In genomic region chr19:12573266-12574011, GRCm38 (mm10) we compare ENCODE assay signal across 9 mouse cellular contexts. TPM values are rescaled to one million over a fixed set of nuclear protein-coding genes. Genes with fewer than 3 reads are reported as not detected.
A peak's percentile ranks its signal among the peaks of the same experiment; 100 is the strongest.
DNase-seq lines count a peak whose midpoint lies in the region; ATAC-seq and TF ChIP-seq lines count a peak whose summit lies in the region.
"Had no signal": no experiment of that assay in that cellular context is flagged by ENCODE, and none has a peak within 500 bp of the region (broad histone marks: within the 10 kb centered on the region; RNA-seq: fewer than 3 reads in every experiment).

No protein-coding gene starts in this region.

- H3K36me3 ChIP-seq in embryonic facial prominence, embryonic 14.5 days (ENCODE audit: control insufficient read depth, insufficient read depth, low read length): 0 out of 2 replicates have a peak, but pooled peaks cover 6% of the 10 kb centered on the region
- 0 out of 2 replicates have a peak, but pooled peaks cover 4% of the 10 kb centered on the region for H3K36me3 ChIP-seq in limb, embryonic 14.5 days (ENCODE audit: control insufficient read depth, insufficient read depth, low read length)
- no peaks in the 10 kb centered on the region for H3K36me3 ChIP-seq in midbrain, embryonic 16.5 days (ENCODE audit: control insufficient read depth, insufficient read depth, low read length)
- peaks cover 9% of the 10 kb centered on the region for H3K36me3 ChIP-seq in spleen, adult 2 months (ENCODE audit: control insufficient read depth, insufficient read depth, low read length)

- ATAC-seq in embryonic facial prominence, embryonic 14.5 days (ENCODE audit: low read depth): peak; percentile 100
- peak; percentile 96 for ATAC-seq in limb, embryonic 14.5 days (ENCODE audit: low FRiP score, low read depth)
- peak; percentile 100 for ATAC-seq in midbrain, embryonic 16.5 days
- ATAC-seq: Patski had no signal

- no peaks in the 10 kb centered on the region for H3K9me3 ChIP-seq in embryonic facial prominence, embryonic 14.5 days (ENCODE audit: control insufficient read depth, low read length)
- no peaks in the 10 kb centered on the region for H3K9me3 ChIP-seq in limb, embryonic 14.5 days (ENCODE audit: control insufficient read depth, low read length)
- H3K9me3 ChIP-seq in midbrain, embryonic 16.5 days (replicated peaks; ENCODE audit: control insufficient read depth, low read length, poor library complexity, severe bottlenecking): no peaks in the 10 kb centered on the region

- no peak for TF ChIP-seq CTCF in cerebellum, adult 2 months (IDR thresholded peaks at IDR 0.05; ENCODE audit: borderline replicate concordance, insufficient read depth, low read depth, low read length)
- TF ChIP-seq CTCF in spleen, adult 2 months (IDR thresholded peaks at IDR 0.05; ENCODE audit: extremely low read depth, insufficient read depth, insufficient read length, insufficient replicate concordance): no peak

- H3K27me3 ChIP-seq in cerebellum, adult 2 months (ENCODE audit: control insufficient read depth, insufficient read depth, low read length): no peaks in the 10 kb centered on the region
- H3K27me3 ChIP-seq in embryonic facial prominence, embryonic 14.5 days (replicated peaks; ENCODE audit: control insufficient read depth, insufficient read depth, low read length): no peaks in the 10 kb centered on the region
- H3K27me3 ChIP-seq in limb, embryonic 14.5 days (ENCODE audit: control insufficient read depth, insufficient read depth, low read length): no peaks in the 10 kb centered on the region
- H3K27me3 ChIP-seq in midbrain, embryonic 16.5 days (ENCODE audit: control insufficient read depth, insufficient read depth, low read depth, low read length): no peaks in the 10 kb centered on the region
- H3K27me3 ChIP-seq in spleen, adult 2 months (ENCODE audit: control insufficient read depth, insufficient read depth, low read length): no peaks in the 10 kb centered on the region
- H3K27me3 ChIP-seq: Patski had no signal

- no peak overlapping the region for H3K4me3 ChIP-seq in cerebellum, adult 2 months (replicated peaks; ENCODE audit: insufficient read depth, low read depth, low read length)
- H3K4me3 ChIP-seq in embryonic facial prominence, embryonic 14.5 days (ENCODE audit: low read depth, low read length): peak overlapping the region; percentile 39
- H3K4me3 ChIP-seq in limb, embryonic 14.5 days (replicated peaks; ENCODE audit: low read length): peak overlapping the region; percentile 37
- H3K4me3 ChIP-seq in midbrain, embryonic 16.5 days (ENCODE audit: low read depth, low read length): peak overlapping the region; percentile 48
- H3K4me3 ChIP-seq in spleen, adult 2 months (ENCODE audit: extremely low read depth, insufficient read depth, insufficient read length): peak overlapping the region; percentile 70

- peak overlapping the region; percentile 50 for H3K9ac ChIP-seq in embryonic facial prominence, embryonic 14.5 days (ENCODE audit: low read depth, low read length)
- H3K9ac ChIP-seq in limb, embryonic 14.5 days (ENCODE audit: low read depth, low read length, severe bottlenecking): peak overlapping the region; percentile 49
- H3K9ac ChIP-seq in midbrain, embryonic 16.5 days (ENCODE audit: low read depth, low read length): peak overlapping the region; percentile 63

- peak; percentile 13 to 42 for DNase-seq in cerebellum, adult 2 months
- DNase-seq in cerebellum, adult 9-10 months: no peak
- DNase-seq in embryonic facial prominence, embryonic 14.5 days (ENCODE audit: low spot score): peak; percentile 96
- peak; percentile 98 for DNase-seq in heart, adult 8-10 months (ENCODE audit: low spot score)
- DNase-seq in kidney, adult 8-10 months: peak; percentile 81 to 83
- peak; percentile 94 for DNase-seq in limb, embryonic 14.5 days (ENCODE audit: low spot score)
- DNase-seq in spleen, adult 2 months (ENCODE audit: low read depth in 1 of 2, low spot score in 2 of 2): peak; percentile 86 to 89

- H3K4me2 ChIP-seq in embryonic facial prominence, embryonic 14.5 days (ENCODE audit: low read depth, low read length): peak overlapping the region; percentile 66
- peak overlapping the region; percentile 53 for H3K4me2 ChIP-seq in limb, embryonic 14.5 days (replicated peaks; ENCODE audit: low read depth, low read length, severe bottlenecking)
- peak overlapping the region; percentile 76 for H3K4me2 ChIP-seq in midbrain, embryonic 16.5 days (ENCODE audit: low read length)

- 3% methylated on average over 14 of the region's 14 CpGs for WGBS in cerebellum, adult 2 months
- 4% methylated on average over 14 of the region's 14 CpGs for WGBS in embryonic facial prominence, embryonic 14.5 days
- WGBS in limb, embryonic 14.5 days: 9% methylated on average over 14 of the region's 14 CpGs
- 4% methylated on average over 14 of the region's 14 CpGs for WGBS in midbrain, embryonic 16.5 days
- WGBS in spleen, adult 2 months: under 1% methylated on average over 14 of the region's 14 CpGs

- TF ChIP-seq POLR2A in cerebellum, adult 2 months (IDR thresholded peaks at IDR 0.05; ENCODE audit: borderline replicate concordance, insufficient read depth, low read length): no peak
- no peak for TF ChIP-seq POLR2A in limb, embryonic 14.5 days (IDR thresholded peaks at IDR 0.05; ENCODE audit: borderline replicate concordance, extremely low read depth, insufficient read depth, insufficient read length)
- no peak; the same call in 1 of the 2 replicates for TF ChIP-seq POLR2A in spleen, adult 2 months (IDR thresholded peaks at IDR 0.05; ENCODE audit: low read depth, low read length)

- H3K27ac ChIP-seq in cerebellum, adult 2 months (ENCODE audit: insufficient read depth, low read length): no peak overlapping the region
- peak overlapping the region; percentile 73 for H3K27ac ChIP-seq in embryonic facial prominence, embryonic 14.5 days (replicated peaks; ENCODE audit: low read depth, low read length)
- H3K27ac ChIP-seq in limb, embryonic 14.5 days (replicated peaks; ENCODE audit: low read depth, low read length): peak overlapping the region; percentile 58; the same call in 1 of the 2 replicates
- H3K27ac ChIP-seq in midbrain, embryonic 16.5 days (ENCODE audit: low read length): peak overlapping the region; percentile 80
- H3K27ac ChIP-seq in spleen, adult 2 months (ENCODE audit: insufficient read depth, low read length): peak overlapping the region; percentile 96

- no peaks in the 10 kb centered on the region for H3K4me1 ChIP-seq in cerebellum, adult 2 months (ENCODE audit: control insufficient read depth, insufficient read depth, low read length)
- peaks cover 5% of the 10 kb centered on the region for H3K4me1 ChIP-seq in embryonic facial prominence, embryonic 14.5 days (ENCODE audit: control insufficient read depth, insufficient read depth, low read length)
- peaks cover 16% of the 10 kb centered on the region for H3K4me1 ChIP-seq in limb, embryonic 14.5 days (ENCODE audit: control insufficient read depth, insufficient read depth, low read length)
- H3K4me1 ChIP-seq in midbrain, embryonic 16.5 days (ENCODE audit: control insufficient read depth, insufficient read depth, low read length): peaks cover 6% of the 10 kb centered on the region
- H3K4me1 ChIP-seq in spleen, adult 2 months (ENCODE audit: control insufficient read depth, insufficient read depth, insufficient read length): peaks cover 28% of the 10 kb centered on the region

RNA-seq across cellular contexts. Expression of gene Gm4952, which starts 26.3 kb away (rescaled TPM):
- 0.16 and 0.35 TPM in 2 replicates for polyA plus RNA-seq in cerebellum, adult 2 months (2012; rRNA removed)
- polyA plus RNA-seq in embryonic facial prominence, embryonic 14.5 days (2014; fragmentation: Nextera tagmentation; extraction: Ambion mirVana): 0.07 and 0.18 TPM in 2 replicates
- not detected for total RNA-seq in heart, adult 8-10 months (2022)
- 0.04 and 0.08 TPM in 2 replicates for polyA plus RNA-seq in limb, embryonic 14.5 days (2012; rRNA removed)
- 0.33 TPM in 1 of 2 replicates, not detected in the other for polyA plus RNA-seq in limb, embryonic 14.5 days (2014; fragmentation: Nextera tagmentation; extraction: Ambion mirVana)
- 0.09 TPM in 1 of 2 replicates, not detected in the other for polyA plus RNA-seq in midbrain, embryonic 16.5 days (2015; fragmentation: Nextera tagmentation; extraction: Ambion mirVana)
- polyA plus RNA-seq in spleen, adult 2 months (2012; rRNA removed): not detected in 2 replicates

RNA-seq across cellular contexts. Expression of gene Fam111a, which starts 27.9 kb away (rescaled TPM):
- 0.46 and 0.65 TPM in 2 replicates for polyA plus RNA-seq in cerebellum, adult 2 months (2012; rRNA removed)
- 28.3 and 28.9 TPM in 2 replicates for polyA plus RNA-seq in embryonic facial prominence, embryonic 14.5 days (2014; fragmentation: Nextera tagmentation; extraction: Ambion mirVana)
- total RNA-seq in heart, adult 8-10 months (2022): 1 to 10 TPM; 2.6 to 6.7 (median 3.8) TPM
- polyA plus RNA-seq in limb, embryonic 14.5 days (2012; rRNA removed): 11.0 and 17.1 TPM in 2 replicates
- 23.8 and 25.1 TPM in 2 replicates for polyA plus RNA-seq in limb, embryonic 14.5 days (2014; fragmentation: Nextera tagmentation; extraction: Ambion mirVana)
- polyA plus RNA-seq in midbrain, embryonic 16.5 days (2015; fragmentation: Nextera tagmentation; extraction: Ambion mirVana): 5.3 and 6.5 TPM in 2 replicates
- polyA plus RNA-seq in spleen, adult 2 months (2012; rRNA removed): 4.9 and 6.4 TPM in 2 replicates

RNA-seq across cellular contexts. Expression of gene Glyat, which starts 59.7 kb away (rescaled TPM):
- 0.46 and 0.70 TPM in 2 replicates for polyA plus RNA-seq in cerebellum, adult 2 months (2012; rRNA removed)
- polyA plus RNA-seq in embryonic facial prominence, embryonic 14.5 days (2014; fragmentation: Nextera tagmentation; extraction: Ambion mirVana): not detected in 2 replicates
- total RNA-seq in heart, adult 8-10 months (2022): not detected
- polyA plus RNA-seq in limb, embryonic 14.5 days (2012; rRNA removed): 0.04 TPM in 1 of 2 replicates, not detected in the other
- polyA plus RNA-seq in limb, embryonic 14.5 days (2014; fragmentation: Nextera tagmentation; extraction: Ambion mirVana): not detected in 2 replicates
- polyA plus RNA-seq in midbrain, embryonic 16.5 days (2015; fragmentation: Nextera tagmentation; extraction: Ambion mirVana): not detected in 2 replicates
- polyA plus RNA-seq in spleen, adult 2 months (2012; rRNA removed): not detected in 2 replicates
